Mouse (Mus musculus) megakaryocyte, embryonic 14.5 days (primary cell): Measurements from ENCODE around the gene H2-K1.

Experiments
- FLI1 ChIP-seq: IDR thresholded peaks from 2 replicates; pipeline ENCODE4 v1.6.1; 2012; ENCODE audit warnings: low read length, inconsistent platforms, mixed read lengths
- GATA1 ChIP-seq: IDR thresholded peaks from 3 replicates; pipeline ENCODE4 v1.6.1; 2012; ENCODE audit warnings: mixed read lengths, low read length, inconsistent platforms, borderline replicate concordance

- TF ChIP-seq GATA1, result no peak
- TF ChIP-seq FLI1, result no peak
Observed at GRCm38 (mm10) chr17:33973572-33973971, 26.6 kb downstream of the H2-K1 start.
